Comparison of ENCODE assay signal across 10 mouse cellular contexts in genomic region chr13:95868896-95869540, GRCm38 (mm10). TPM values are rescaled to one million over a fixed set of nuclear protein-coding genes. Genes with fewer than 3 reads are reported as not detected.
DNase-seq lines count a peak whose midpoint lies in the region; ATAC-seq and TF ChIP-seq lines count a peak whose summit lies in the region.
"Had no signal": no experiment of that assay in that cellular context is flagged by ENCODE, and none has a peak within 500 bp of the region (broad histone marks: within the 10 kb centered on the region; RNA-seq: fewer than 3 reads in every experiment).

No protein-coding gene starts in this region.

- peak overlapping the region; percentile 31 for H3K4me3 ChIP-seq in forebrain, embryonic 10.5 days
- no peak overlapping the region for H3K4me3 ChIP-seq in hindbrain, postnatal 0 days (ENCODE audit: low read length)
- no peak overlapping the region for H3K4me3 ChIP-seq in neural tube, embryonic 12.5 days
- H3K4me3 ChIP-seq: intestine, embryonic 15.5 days; limb, embryonic 12.5 days had no signal

- H3K36me3 ChIP-seq in forebrain, embryonic 10.5 days (replicated peaks) = no peaks in the 10 kb centered on the region
- H3K36me3 ChIP-seq in hindbrain, postnatal 0 days (ENCODE audit: insufficient read depth, low read length) = no peaks in the 10 kb centered on the region
- no peaks in the 10 kb centered on the region for H3K36me3 ChIP-seq in neural tube, embryonic 12.5 days
- H3K36me3 ChIP-seq: intestine, embryonic 15.5 days; limb, embryonic 12.5 days had no signal

- DNase-seq in frontal cortex, postnatal 14 days (ENCODE audit: low spot score in 2 of 2) = no peak
- DNase-seq in forebrain, embryonic 10.5 days (ENCODE audit: extremely low spot score, low spot score) = peak; percentile 54
- DNase-seq in hindbrain, postnatal 0 days (ENCODE audit: low spot score) = peak; percentile 26
- no peak for DNase-seq in adrenal gland, postnatal 14 days
- DNase-seq in layer of hippocampus, postnatal 36 days = no peak
- no peak for DNase-seq in gastrocnemius, postnatal 4 days (ENCODE audit: low spot score in 2 of 2)

- peak; percentile 36; the same call in 1 of the 2 replicates for ATAC-seq in frontal cortex, adult (ENCODE audit: low TSS enrichment)
- ATAC-seq in hindbrain, postnatal 0 days = peak; percentile 60
- peak; percentile 90 for ATAC-seq in neural tube, embryonic 12.5 days (ENCODE audit: low FRiP score, low read depth)
- ATAC-seq: intestine, embryonic 15.5 days had no signal

- no peak for TF ChIP-seq CTCF in hindbrain, postnatal 0 days (IDR thresholded peaks at IDR 0.05; ENCODE audit: low read depth)

- H3K9ac ChIP-seq in hindbrain, postnatal 0 days (replicated peaks; ENCODE audit: low read length) = no peak overlapping the region; the same call in 1 of the 2 replicates
- H3K9ac ChIP-seq in neural tube, embryonic 12.5 days = no peak overlapping the region
- H3K9ac ChIP-seq: intestine, embryonic 15.5 days; limb, embryonic 12.5 days had no signal

- peaks cover 57% of the 10 kb centered on the region for H3K4me1 ChIP-seq in forebrain, embryonic 10.5 days
- H3K4me1 ChIP-seq in hindbrain, postnatal 0 days (ENCODE audit: insufficient read depth, low read length) = peaks cover 9% of the 10 kb centered on the region; the same call in 1 of the 2 replicates
- peaks cover 23% of the 10 kb centered on the region for H3K4me1 ChIP-seq in neural tube, embryonic 12.5 days
- H3K4me1 ChIP-seq: intestine, embryonic 15.5 days had no signal

- no peaks in the 10 kb centered on the region for H3K27me3 ChIP-seq in forebrain, embryonic 10.5 days (ENCODE audit: poor library complexity, severe bottlenecking)
- H3K27me3 ChIP-seq in hindbrain, postnatal 0 days (ENCODE audit: insufficient read depth, low read length) = no peaks in the 10 kb centered on the region
- no peaks in the 10 kb centered on the region for H3K27me3 ChIP-seq in neural tube, embryonic 12.5 days (replicated peaks)
- H3K27me3 ChIP-seq: intestine, embryonic 15.5 days; limb, embryonic 12.5 days had no signal

- H3K9me3 ChIP-seq in forebrain, embryonic 10.5 days = no peaks in the 10 kb centered on the region
- no peaks in the 10 kb centered on the region for H3K9me3 ChIP-seq in hindbrain, postnatal 0 days (ENCODE audit: low read length)
- no peaks in the 10 kb centered on the region for H3K9me3 ChIP-seq in neural tube, embryonic 12.5 days
- H3K9me3 ChIP-seq: intestine, embryonic 15.5 days; limb, embryonic 12.5 days had no signal

- peak overlapping the region; percentile 83 for H3K27ac ChIP-seq in forebrain, embryonic 10.5 days
- H3K27ac ChIP-seq in hindbrain, postnatal 0 days = no peak overlapping the region
- H3K27ac ChIP-seq in neural tube, embryonic 12.5 days = no peak overlapping the region; the same call in 1 of the 2 replicates
- H3K27ac ChIP-seq: intestine, embryonic 15.5 days; limb, embryonic 12.5 days had no signal

- peak overlapping the region; percentile 28; the same call in 1 of the 2 replicates for H3K4me2 ChIP-seq in hindbrain, postnatal 0 days (ENCODE audit: low read depth, low read length)
- H3K4me2 ChIP-seq in neural tube, embryonic 12.5 days (replicated peaks) = peak overlapping the region; percentile 40
- H3K4me2 ChIP-seq: intestine, embryonic 15.5 days; limb, embryonic 12.5 days had no signal

- WGBS in forebrain, embryonic 10.5 days = 43% methylated on average over 8 of the region's 8 CpGs
- WGBS in hindbrain, postnatal 0 days = 28% methylated on average over 8 of the region's 8 CpGs
- WGBS in neural tube, embryonic 12.5 days = 26% methylated on average over 8 of the region's 8 CpGs

RNA-seq across cellular contexts. Expression of gene Iqgap2, which starts 22.7 kb away (rescaled TPM):
- polyA plus RNA-seq in forebrain, embryonic 10.5 days (2016; fragmentation: Nextera tagmentation; extraction: Ambion mirVana) = 13.6 and 14.0 TPM in 2 replicates
- 2.9 and 5.0 TPM in 2 replicates for total RNA-seq in hindbrain, postnatal 0 days (2014; rRNA removed)
- 3.1 and 3.2 TPM in 2 replicates for polyA plus RNA-seq in hindbrain, postnatal 0 days (2015; fragmentation: Nextera tagmentation; extraction: Ambion mirVana)
- 9.5 TPM in 2 replicates for polyA plus RNA-seq in neural tube, embryonic 12.5 days (2016; fragmentation: Nextera tagmentation; extraction: Ambion mirVana)
- 107 and 111 TPM in 2 replicates for total RNA-seq in adrenal gland, postnatal 14 days (2021)
- total RNA-seq in layer of hippocampus, postnatal 36 days (2021) = 10 to 100 TPM; 86.9 to 92.4 TPM
- 10 to 100 TPM; 10.2 to 11.5 TPM for total RNA-seq in gastrocnemius, postnatal 4 days (2021)

Comparison
In these comparisons a context has a peak if more than half of its experiments do, and no peak if none do; other contexts are left out.
1. ATAC-seq: peak in every context shown above with its lines; median percentile 90 in neural tube, embryonic 12.5 days; 60 in hindbrain, postnatal 0 days; 36 in frontal cortex, adult.
2. DNase-seq: peak in forebrain, embryonic 10.5 days (single experiment) and hindbrain, postnatal 0 days (single experiment); none in frontal cortex, postnatal 14 days (0 of 2), adrenal gland, postnatal 14 days (single experiment), layer of hippocampus, postnatal 36 days (0 of 2) and gastrocnemius, postnatal 4 days (0 of 2).